ENCODE assay signal across 10 mouse cellular contexts in the genomic region with DNA sequence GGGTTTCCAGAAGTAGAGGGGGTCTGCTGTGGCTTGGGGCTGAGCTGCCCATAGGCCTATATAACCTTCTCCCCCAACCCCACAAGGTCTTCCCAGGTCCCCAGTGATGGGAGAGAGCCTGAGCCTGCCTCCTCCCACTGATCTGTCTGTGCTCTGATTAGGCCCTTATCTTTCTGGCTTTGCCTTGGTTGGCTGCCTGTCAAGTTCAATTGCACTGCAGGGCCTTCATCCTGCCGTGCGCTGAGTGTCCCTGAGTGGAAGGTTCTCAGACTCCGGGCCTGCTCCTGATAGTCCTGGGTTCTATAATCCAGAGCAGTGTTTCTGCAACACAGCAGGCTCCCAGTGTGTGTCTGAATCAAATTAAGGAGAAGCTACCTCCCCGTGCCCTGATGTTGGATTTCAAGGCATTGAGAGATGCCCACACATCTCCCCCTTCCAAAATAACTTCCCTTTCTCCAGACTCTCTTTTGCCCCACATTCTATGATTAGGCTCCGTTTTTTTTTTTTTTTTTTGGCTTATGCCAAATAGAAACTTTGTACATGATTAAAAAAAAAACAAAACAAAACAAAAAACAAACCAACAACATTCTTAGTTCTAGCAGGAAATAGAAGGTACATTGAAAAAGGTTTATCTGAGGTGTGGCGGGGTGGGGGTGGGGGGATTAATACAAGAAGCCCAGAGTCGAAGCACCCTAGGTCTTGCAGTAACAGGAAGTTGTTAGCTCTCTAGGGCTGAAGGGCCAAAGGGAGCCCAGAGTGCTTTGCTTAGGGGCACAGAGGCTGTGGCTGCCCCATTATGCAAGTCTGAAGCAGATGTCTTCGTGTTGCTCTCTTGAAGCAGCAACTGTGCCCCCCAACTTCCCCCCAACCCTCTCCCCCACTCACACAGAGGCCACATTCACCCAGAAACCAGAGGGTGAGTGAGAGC.
A peak's percentile ranks its signal among the peaks of the same experiment; 100 is the strongest.
DNase-seq lines count a peak whose midpoint lies in the region; ATAC-seq lines count a peak whose summit lies in the region.
"Had no signal": no experiment of that assay in that cellular context is flagged by ENCODE, and none has a peak within 500 bp of the region (broad histone marks: within the 10 kb centered on the region; RNA-seq: fewer than 3 reads in every experiment).

No protein-coding gene starts in this region.

- H3K4me3 ChIP-seq in embryonic facial prominence, embryonic 14.5 days (ENCODE audit: low read depth, low read length), result no peak overlapping the region
- H3K4me3 ChIP-seq in limb, embryonic 10.5 days, result no peak overlapping the region
- no peak overlapping the region for H3K4me3 ChIP-seq in intestine, embryonic 16.5 days (ENCODE audit: low read length)
- H3K4me3 ChIP-seq: limb, embryonic 13.5 days; neural tube, embryonic 12.5 days had no signal

- H3K27me3 ChIP-seq in embryonic facial prominence, embryonic 14.5 days (replicated peaks; ENCODE audit: control insufficient read depth, insufficient read depth, low read length), result no peaks in the 10 kb centered on the region
- no peaks in the 10 kb centered on the region for H3K27me3 ChIP-seq in limb, embryonic 10.5 days (ENCODE audit: low read depth, poor library complexity, severe bottlenecking)
- no peaks in the 10 kb centered on the region for H3K27me3 ChIP-seq in intestine, embryonic 16.5 days (replicated peaks; ENCODE audit: control insufficient read depth, insufficient read depth, low read length)
- H3K27me3 ChIP-seq: limb, embryonic 13.5 days; neural tube, embryonic 12.5 days had no signal

- no peak for ATAC-seq in embryonic facial prominence, embryonic 14.5 days (ENCODE audit: low read depth)
- ATAC-seq in intestine, embryonic 16.5 days, result no peak

- H3K4me2 ChIP-seq in embryonic facial prominence, embryonic 14.5 days (ENCODE audit: low read depth, low read length), result no peak overlapping the region
- H3K4me2 ChIP-seq in intestine, embryonic 16.5 days (ENCODE audit: low read depth, low read length), result no peak overlapping the region
- H3K4me2 ChIP-seq: limb, embryonic 13.5 days; neural tube, embryonic 12.5 days had no signal

- H3K9ac ChIP-seq in embryonic facial prominence, embryonic 14.5 days (ENCODE audit: low read depth, low read length), result 0 out of 2 replicates have a peak overlapping the region, but pooled peaks have one; percentile 1
- no peak overlapping the region for H3K9ac ChIP-seq in intestine, embryonic 16.5 days (ENCODE audit: low read depth, low read length)
- H3K9ac ChIP-seq: limb, embryonic 13.5 days; neural tube, embryonic 12.5 days had no signal

- H3K36me3 ChIP-seq in embryonic facial prominence, embryonic 14.5 days (ENCODE audit: control insufficient read depth, insufficient read depth, low read length), result no peaks in the 10 kb centered on the region
- no peaks in the 10 kb centered on the region for H3K36me3 ChIP-seq in limb, embryonic 10.5 days
- H3K36me3 ChIP-seq in intestine, embryonic 16.5 days (ENCODE audit: control insufficient read depth, insufficient read depth, low read length), result no peaks in the 10 kb centered on the region
- H3K36me3 ChIP-seq: limb, embryonic 13.5 days; neural tube, embryonic 12.5 days had no signal

- no peak overlapping the region; the same call in 1 of the 2 replicates for H3K27ac ChIP-seq in embryonic facial prominence, embryonic 14.5 days (replicated peaks; ENCODE audit: low read depth, low read length)
- H3K27ac ChIP-seq in limb, embryonic 10.5 days, result peak overlapping the region; percentile 71
- H3K27ac ChIP-seq in intestine, embryonic 16.5 days (ENCODE audit: low read length), result no peak overlapping the region
- H3K27ac ChIP-seq: limb, embryonic 13.5 days; neural tube, embryonic 12.5 days had no signal

- H3K4me1 ChIP-seq in embryonic facial prominence, embryonic 14.5 days (ENCODE audit: control insufficient read depth, insufficient read depth, low read length), result peaks cover 4% of the 10 kb centered on the region; the same call in 1 of the 2 replicates
- H3K4me1 ChIP-seq in limb, embryonic 10.5 days, result peaks cover 31% of the 10 kb centered on the region
- H3K4me1 ChIP-seq in intestine, embryonic 16.5 days (ENCODE audit: control insufficient read depth, insufficient read depth, low read length), result peaks cover 3% of the 10 kb centered on the region; the same call in 1 of the 2 replicates

- 33% methylated on average over 8 of the region's 8 CpGs for WGBS in embryonic facial prominence, embryonic 14.5 days
- 46% methylated on average over 8 of the region's 8 CpGs for WGBS in limb, embryonic 10.5 days
- WGBS in intestine, embryonic 16.5 days, result 44% methylated on average over 8 of the region's 8 CpGs

- no peaks in the 10 kb centered on the region for H3K9me3 ChIP-seq in embryonic facial prominence, embryonic 14.5 days (ENCODE audit: control insufficient read depth, low read length)
- H3K9me3 ChIP-seq in limb, embryonic 10.5 days (replicated peaks), result no peaks in the 10 kb centered on the region
- no peaks in the 10 kb centered on the region for H3K9me3 ChIP-seq in intestine, embryonic 16.5 days (ENCODE audit: control insufficient read depth, low read length)
- H3K9me3 ChIP-seq: limb, embryonic 13.5 days; neural tube, embryonic 12.5 days had no signal

- DNase-seq in ovary, adult 18-20 months (ENCODE audit: low spot score), result peak; percentile 91
- no peak for DNase-seq in ovary, postnatal 10 days (ENCODE audit: low spot score)
- DNase-seq in embryonic facial prominence, embryonic 14.5 days (ENCODE audit: low spot score), result no peak
- DNase-seq in limb, embryonic 10.5 days (ENCODE audit: low spot score), result no peak
- DNase-seq in testis, postnatal 10 days (ENCODE audit: low spot score), result peak; percentile 59
- no peak for DNase-seq in layer of hippocampus, postnatal 10 days (ENCODE audit: low spot score in 2 of 2)
- DNase-seq in lung, postnatal 14 days, result no peak

Comparison
In these comparisons a context has a peak if more than half of its experiments do, and no peak if none do; other contexts are left out.
1. DNase-seq: peak in ovary, adult 18-20 months (single experiment) and testis, postnatal 10 days (single experiment); none in ovary, postnatal 10 days (single experiment), embryonic facial prominence, embryonic 14.5 days (single experiment), limb, embryonic 10.5 days (single experiment), layer of hippocampus, postnatal 10 days (0 of 2) and lung, postnatal 14 days (single experiment).